Mouse (Mus musculus): ENCODE data around the gene Krt36.

The Krt36 gene

DNA sequence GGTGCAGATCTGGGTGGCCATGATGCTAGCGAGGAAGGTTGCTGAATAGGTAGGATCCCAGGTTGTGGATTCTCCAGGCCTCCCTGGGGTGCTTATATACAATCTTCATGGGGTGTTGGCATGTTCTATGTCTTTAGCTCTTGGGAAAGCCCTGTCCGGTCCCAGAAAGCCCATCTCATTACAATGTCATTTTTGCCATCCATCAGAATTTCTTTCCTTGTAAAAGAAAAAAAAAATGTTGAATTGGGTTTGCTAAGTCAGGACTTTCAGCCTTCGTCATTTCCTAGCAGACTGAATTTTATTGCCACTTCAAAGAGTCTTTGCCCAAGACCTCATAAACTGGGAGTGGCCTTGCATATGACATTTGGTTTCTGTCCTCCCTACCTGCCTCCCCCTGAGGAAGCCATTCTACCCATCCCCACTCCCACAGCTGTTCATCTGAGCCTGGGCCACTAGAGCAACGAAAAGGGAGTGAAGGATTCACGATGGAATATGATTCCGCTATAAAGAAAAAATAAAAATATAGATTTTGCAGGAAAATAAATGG is at the start of gene Krt36:
TSS of gene Krt36 (minus strand) at position 51 of the 547 bp plus-strand sequence.
- DNase-seq (ENCODE audit: low read depth, low spot score): no peak

DNA sequence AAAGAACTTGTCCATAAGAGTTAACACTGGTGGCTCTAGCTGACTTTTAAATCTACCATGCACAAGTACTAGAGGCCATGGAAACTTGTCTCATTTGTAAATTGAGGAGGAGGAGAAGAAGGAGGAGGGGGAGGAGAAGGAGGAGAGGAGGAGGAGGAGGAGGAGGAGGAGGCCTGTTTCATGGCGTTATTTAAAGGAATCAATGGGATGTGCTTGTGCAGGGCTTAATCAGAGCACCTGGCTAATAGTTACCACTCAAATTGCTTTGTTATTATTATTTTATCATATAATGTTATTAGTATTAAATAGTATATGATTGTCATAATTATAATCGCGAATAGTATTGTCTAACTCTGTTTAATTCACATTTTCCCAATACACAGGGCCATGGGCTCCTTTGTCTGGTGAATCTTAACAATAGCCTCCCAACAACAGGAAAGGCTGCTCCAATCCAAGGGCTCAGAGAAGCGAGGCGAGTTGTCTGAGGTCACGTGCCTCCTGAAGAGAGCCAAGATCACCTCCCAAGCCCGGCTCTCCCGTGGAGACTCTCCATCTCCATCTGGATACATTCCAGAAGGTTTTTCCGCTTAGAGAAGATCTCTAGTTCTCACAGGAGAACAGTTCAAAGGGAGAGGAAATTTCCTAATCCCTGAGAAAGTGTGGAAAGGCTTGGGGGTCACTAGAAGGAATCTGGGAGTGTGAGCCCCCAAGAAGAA is 43.3 kb upstream of the Krt36 start, which contains the start of gene Krt19:
TSS of gene Krt19 (minus strand) at position 51 of the 716 bp plus-strand sequence.
- no peak for DNase-seq (ENCODE audit: low read depth, low spot score)

DNA sequence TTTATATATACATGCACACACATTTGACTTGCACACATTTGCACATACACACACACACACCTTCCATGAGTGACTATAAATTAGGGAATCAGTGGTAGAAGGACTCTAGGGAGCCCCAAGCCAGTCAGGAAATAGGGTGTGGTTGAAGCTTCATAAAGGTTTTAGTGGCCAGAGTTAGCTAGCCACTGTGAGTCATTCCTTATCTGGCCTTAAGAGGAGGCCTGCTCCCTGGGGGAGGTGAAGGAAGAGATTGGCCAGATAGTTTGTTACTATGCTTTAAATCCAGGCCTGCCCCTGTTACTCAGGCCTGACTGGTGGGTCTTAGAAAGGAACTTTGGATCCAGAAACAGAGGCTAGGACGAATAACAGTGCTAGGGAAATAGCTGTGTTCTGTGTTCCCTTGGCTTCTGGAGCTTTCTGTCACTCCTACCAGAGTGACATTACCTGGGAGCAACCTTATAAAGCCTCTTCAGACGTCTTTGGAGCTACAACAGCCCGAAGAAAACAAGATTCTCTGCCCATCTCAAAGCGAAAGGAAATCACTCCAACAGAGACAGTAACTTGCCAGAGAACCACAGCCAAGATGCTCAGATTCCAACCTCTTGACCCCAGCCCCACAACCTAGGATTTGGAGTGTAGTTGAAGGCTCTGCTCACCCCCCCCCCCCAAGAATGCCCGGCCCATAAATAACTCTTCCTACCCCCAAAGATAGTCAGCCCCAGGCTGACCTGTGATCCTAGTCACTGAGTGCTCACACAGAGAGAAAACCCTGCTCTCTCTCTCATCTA is 42.3 kb upstream of the Krt36 start:
- no peak for DNase-seq (ENCODE audit: low read depth, low spot score)

DNA sequence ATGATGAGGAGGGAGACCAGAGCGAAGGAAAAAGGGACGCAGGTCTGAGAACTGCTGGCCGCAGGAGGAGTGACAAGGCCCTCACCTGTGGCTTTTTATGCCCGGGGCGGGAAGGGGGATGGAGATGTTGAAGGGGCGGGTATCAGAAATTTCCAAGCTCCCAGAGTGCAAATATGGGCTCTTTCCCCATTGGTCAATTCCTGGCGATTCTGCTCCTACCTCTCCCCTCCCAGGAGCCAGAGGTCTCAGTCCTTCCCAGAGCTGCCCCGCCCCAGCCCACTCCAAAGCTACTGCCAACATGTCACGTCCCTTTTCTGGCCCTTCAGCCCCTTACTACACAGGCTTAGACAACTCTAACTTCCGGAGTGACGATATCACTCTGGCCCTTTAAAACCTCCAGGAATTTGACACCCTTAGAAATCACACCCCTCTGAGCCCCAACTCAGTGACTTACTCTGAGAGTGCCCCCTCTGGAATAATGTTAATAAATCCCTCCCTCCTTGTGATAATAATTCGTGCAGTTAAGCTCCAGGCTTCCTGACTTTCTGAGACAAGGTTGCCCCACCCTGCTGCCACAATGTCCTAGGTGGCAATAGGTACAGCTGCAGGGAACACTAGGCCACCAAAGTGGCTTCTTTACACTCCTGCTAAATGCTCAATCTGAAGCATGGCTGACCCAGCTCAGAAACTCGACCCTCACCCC is 40.6 kb upstream of the Krt36 start:
- DNase-seq (ENCODE audit: low read depth, low spot score): no peak

DNA sequence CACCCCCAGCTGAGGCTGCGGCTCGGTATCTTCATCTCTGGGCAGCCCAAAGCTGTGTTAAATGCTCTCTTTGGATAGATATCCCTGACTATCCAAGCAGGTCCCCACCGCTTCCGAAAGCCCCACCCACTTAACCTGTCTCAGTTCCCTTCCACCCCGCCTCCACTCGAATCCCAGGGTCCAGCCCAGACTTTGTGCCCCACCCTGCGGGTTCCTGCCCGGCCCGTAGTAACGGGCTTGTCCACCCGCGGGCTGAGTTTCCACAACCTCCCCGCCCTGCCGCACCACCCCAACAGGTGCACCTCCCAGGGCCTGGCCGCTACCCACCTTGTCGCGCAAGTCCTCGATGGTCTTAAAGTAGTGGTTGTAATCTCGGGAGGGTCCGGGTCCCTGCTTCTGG is 39.7 kb upstream of the Krt36 start:
- no peak for DNase-seq (ENCODE audit: low read depth, low spot score)

DNA sequence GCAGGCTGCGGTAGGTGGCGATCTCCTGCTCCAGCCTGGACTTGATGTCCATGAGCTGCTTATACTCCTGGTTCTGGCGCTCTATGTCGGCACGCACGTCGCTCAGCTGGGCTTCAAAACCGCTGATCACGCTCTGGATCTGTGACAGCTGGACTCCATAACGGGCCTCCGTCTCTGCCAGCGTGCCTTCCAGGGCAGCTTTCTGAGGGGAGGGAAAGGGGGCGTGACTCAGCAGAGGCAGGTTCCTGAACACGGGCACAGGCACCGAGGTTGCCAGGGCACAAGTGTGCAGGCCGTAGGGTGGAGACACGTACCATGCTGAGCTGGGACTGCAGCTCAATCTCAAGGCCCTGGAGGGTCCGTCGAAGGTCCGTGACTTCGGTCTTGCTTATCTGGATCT is 35.5 kb upstream of the Krt36 start:
- DNase-seq (ENCODE audit: low read depth, low spot score): peak; percentile 37

DNA sequence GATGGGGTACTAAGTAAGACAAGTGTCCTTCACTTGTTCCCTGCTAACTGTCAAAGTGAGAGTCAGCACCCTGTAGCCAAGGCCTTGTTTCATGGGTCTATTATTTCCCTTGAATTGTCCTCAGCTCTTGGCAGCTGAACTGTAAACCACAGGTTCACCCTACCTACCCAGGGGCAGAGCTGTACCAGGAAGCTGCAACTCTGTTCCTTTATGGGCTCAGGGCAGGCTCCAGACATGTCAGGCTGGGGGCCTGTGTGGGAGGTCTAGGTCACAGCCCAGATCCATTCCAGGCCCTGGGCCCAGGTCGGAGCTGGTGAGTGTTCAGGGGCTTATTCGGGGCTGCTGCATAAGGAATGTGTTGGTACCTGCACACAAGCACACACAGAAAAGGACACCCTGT is 34.0 kb upstream of the Krt36 start:
- no peak for DNase-seq (ENCODE audit: low read depth, low spot score)

DNA sequence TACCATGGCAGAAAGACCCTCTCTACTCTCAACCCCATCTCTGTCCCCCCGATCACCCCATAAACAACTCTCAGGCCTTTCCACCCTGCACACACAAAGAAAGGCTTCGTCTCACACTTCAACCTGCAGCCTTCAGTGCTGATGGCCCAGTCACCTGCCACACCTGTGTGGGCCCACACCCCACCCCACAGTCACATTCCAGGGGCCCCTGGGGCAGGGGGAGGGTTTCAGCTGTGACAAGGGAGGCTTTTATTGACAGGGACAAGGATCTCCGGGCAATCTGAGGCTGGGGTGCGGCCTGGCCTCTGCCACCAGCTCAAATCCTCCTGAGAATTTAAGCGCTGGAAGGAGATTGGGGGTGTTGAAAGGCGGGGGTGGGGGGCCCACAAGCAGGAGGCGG is 33.4 kb upstream of the Krt36 start:
- no peak for DNase-seq (ENCODE audit: low read depth, low spot score)

DNA sequence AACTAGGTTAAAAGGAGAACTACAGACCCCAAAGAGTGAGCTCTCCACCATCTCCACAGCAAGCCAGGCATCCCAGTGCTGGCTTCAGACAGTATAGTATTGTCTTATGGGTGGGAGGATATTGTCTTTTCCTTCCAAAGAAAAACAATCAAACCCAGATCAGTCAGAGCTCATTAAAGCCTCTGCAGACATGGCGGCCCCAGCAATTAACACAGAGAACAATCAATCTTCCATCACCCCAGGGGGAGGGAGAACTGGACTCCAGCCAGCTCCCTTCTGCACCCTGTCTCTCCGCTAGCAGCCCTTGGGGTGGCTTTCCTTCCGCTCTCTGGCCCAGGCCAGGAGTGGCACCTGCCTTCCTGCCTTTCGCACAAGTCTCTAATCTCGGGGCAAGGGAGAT is 32.3 kb upstream of the Krt36 start:
- DNase-seq (ENCODE audit: low read depth, low spot score): no peak

DNA sequence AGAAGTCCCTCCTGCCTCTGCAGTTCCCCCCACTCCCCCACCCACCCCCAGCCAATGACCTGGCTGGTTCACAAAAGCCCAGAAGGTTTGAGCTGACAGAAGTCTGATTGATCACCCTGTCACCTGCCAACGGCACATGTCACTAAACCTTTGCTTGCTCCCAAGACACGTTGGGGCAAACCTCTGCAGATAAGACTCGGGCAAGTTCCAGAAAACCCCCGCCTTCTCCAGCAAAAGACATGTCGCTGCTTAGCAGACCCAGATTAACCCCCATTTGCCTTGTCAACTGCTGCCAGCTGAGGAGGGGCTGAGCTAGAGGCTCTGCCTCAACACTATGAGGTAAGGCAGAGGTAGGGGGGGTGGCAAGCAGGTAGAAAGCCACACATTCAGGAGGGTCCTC is 31.1 kb upstream of the Krt36 start:
- DNase-seq (ENCODE audit: low read depth, low spot score): no peak

DNA sequence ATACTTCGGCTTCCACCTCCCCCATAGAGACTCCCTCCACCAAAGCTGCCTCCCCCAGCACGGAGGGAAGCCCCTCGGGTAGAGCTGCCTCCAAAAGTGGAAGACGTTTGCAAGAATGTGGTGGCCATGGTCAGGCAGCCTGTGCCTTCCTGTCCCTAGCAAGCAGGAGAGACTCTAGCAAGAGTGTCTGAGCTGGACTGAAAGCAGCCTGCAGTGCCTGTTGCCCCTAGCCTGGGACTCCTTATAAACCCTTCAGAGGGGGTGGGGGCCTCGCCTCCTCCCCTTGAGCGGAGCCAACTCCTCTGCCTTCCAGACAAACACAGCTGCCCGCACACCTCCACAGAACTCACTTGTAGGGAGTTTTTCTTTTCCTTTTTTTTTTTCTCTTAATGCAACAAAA is 30.3 kb upstream of the Krt36 start, which contains the start of gene Krt15:
TSS of gene Krt15 (minus strand) at position 198 of the 400 bp plus-strand sequence.
- no peak for DNase-seq (ENCODE audit: low read depth, low spot score)

DNA sequence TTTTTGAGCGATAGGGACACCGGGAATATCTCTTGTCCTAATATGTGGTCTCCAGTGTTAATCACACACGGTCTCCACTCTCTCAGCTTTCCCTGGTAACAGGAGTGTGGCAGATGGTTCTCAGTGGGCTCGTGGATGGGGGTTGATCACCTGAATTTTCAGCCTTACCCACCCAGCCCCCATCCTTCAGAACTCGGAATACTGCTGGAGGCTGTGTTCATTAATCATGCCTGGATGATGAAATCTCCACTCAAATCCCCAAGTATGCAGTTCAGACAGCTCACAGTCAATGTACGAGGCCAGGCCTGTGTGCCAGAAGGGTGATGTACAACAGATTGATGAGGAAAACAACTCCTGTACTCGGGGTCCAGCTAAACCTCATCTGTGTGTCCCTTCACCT is 19.5 kb upstream of the Krt36 start:
- no peak for DNase-seq (ENCODE audit: low read depth, low spot score)

DNA sequence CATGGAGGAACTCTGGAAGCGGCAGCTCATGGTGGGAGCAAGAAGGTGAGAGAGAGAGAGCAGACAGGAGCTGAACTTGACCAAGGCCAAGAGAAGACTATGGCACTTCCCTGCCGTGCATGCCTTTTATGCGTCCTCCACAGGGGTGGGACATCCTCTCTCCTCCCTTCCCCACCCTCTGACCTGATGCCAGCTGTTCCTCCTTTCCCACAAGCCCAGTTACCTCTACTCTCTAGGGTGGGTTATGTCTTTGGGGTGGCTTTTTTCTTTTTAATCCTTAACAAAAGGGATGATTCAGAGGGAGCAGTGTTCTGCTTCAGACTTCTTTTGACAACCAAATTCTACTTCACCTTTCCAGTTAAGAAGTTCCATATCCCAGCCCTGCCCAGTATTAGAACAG is 16.0 kb upstream of the Krt36 start, which contains the start of gene Krt13:
TSS of gene Krt13 (minus strand) at position 101 of the 400 bp plus-strand sequence.
- DNase-seq (ENCODE audit: low read depth, low spot score): no peak

DNA sequence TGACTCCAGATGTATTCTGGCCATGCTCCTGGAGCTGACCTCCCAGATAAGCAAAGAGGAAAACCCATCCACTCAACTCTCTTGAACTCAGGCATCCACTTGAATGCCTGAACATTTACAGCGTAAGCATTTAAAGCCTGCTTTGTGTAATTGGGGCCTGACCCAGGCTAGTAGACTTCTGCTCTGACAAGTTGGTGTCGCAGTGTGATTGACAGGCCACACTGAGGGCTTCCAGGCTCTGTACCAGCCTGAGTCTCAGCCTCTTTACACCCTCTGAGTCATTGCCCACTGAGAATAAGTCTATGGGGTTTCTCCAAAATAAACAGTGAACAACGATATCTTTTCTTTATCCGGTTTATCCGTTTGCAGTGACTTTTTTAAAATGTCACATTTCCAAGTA is 14.9 kb upstream of the Krt36 start:
- no peak for DNase-seq (ENCODE audit: low read depth, low spot score)

DNA sequence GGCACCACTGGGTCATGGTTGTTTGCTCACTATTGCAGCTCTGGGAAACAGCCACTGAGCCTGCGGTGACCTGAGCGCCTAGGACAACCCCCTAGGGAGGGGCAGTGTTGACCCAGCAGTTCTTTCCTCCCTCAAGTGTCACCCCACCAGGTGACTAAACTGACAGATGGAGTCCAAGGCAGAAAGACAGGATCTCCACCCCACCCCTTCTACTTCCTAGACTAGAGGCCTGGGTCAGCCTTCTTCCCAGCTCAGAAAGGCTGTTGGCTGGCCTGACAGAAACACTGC is 8.3 kb upstream of the Krt36 start:
- DNase-seq (ENCODE audit: low read depth, low spot score): no peak

DNA sequence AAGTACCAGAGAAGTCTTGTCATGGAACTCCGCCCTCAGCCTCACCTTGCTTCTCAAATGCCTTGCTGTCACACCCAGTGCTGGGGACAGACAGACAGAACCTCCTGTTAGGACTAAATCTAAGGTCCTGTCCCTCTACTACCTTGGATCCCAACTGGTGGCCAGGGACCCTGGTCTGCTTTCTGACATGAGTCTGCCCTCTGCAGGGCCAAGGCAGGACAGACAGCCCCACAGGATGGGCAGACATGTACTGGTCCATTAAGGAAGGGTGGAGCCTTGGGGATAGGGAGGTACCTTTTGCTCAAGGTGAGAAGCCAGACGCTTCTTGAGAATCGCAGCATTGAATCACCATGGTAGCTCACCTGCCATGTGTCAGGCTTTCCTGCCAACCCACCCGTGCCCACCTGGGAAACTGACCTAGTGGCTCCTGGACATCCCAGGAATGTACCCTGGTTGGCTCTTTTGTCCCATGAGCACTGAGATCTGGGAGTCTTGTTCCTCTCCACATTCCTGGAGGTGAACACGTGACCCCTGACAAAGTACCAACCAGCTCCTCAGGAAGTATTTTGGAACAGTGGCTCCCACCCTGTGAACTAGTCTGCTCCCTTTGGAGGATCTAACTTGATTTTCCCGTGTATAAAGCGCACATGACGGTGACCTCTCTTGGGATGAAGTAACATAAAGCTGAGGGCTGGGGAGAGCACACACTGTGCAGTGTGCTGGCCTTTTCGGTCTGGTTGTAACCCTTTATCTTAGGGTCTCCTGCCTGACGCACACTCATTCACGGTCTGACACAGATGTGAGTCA is 7.7 kb upstream of the Krt36 start:
- DNase-seq (ENCODE audit: low read depth, low spot score): no peak

DNA sequence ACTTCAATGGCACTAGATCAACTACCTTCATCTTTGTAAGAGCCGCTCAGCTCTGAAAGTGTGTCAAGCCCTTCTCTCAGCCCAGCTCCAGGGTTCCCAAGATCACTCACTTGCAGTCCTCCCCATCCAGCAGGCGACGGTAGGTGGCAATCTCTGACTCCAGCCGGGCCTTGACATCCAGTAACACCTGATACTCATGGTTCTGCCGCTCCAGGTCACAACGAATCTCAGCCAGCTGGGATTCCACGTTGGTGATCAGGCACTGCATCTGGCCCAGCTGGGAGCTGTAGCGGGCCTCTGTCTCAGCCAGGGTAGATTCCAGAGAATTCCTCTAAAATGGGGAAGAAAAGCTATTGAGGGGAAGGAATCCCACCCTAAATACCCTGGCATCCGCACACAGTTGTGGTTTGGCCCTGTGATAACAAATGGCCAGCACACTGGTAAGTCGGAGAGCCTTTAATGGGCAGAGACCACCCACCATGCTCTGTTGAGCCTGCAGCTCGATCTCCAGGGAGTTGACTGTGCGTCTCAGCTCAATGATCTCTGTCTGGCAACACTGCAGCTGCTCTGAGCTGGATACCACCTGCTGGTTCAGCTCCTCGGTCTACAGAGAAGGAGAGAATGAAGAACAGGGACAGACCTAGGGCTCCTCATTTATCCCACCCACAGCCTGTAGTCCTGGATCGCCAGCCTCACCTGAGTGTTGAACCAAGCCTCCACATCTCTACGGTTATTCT is 2.6 kb downstream of the Krt36 start:
- DNase-seq (ENCODE audit: low read depth, low spot score): no peak

DNA sequence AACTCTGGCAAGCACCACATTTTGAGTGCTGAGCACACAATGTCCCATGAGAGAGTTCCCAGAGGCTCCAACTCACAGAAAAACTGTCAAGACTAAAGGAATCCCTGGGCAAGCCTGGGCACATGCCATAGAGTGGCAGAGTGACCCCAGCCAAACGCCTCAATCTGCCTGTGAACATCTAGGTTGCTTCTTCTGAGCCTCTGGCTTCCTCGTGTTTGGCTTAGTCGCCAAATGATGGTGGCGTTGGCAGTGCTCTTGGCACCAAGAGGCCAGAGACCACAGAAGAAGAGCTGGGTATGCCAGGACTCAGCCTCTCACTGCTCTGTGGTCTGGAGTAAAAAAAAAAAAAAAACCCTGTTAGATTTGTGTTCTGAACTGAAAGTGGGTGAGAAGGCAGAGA is 5.0 kb downstream of the Krt36 start:
- no peak for DNase-seq (ENCODE audit: low read depth, low spot score)

DNA sequence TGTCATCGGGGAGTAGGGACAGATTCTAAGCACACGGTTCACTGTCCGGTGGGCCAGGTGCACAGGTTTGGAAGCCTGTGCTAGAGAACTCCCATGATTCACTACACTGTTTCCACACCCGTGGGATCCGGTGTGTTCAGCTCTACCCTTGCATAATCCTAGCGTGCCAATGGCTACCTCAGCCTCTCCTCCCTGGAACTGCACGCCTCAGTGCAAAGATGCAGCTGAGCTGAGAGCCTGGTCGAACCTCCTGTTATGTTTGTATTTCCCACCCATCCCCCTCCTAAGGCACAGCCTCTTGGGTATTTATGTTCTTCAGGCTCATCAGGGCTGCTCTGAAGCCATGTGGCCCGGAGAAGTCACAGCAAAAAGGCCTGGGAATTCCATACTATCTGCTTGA is 7.6 kb downstream of the Krt36 start:
- DNase-seq (ENCODE audit: low read depth, low spot score): no peak

DNA sequence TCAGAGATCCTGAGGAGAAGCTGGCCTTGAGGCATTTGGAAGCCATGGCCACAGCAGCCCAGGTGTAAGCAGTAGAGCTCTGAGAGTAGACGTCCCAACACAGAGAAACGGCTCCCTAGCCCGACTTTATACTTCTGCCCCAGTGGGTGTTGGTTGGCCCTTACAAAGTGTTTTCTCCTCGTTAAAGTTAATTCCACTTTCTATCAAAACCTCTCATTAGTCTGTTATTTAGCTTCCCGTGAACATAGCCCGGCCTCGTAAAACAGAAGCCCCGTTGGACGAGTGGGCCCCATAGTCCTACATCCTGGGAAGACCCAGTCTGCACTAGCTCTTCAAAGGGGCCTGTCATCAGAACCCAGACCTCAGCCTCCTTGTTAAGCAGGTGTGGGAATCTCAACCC is 9.3 kb downstream of the Krt36 start, which contains the start of gene Krt35:
TSS of gene Krt35 (minus strand) at position 101 of the 400 bp plus-strand sequence.
- DNase-seq (ENCODE audit: low read depth, low spot score): no peak

Data from skeletal muscle tissue, adult 2 months (tissue).